Mouse (Mus musculus) lung, embryonic 15.5 days (tissue): ENCODE data around the gene Pik3cd. TPM values are rescaled to one million over a fixed set of nuclear protein-coding genes. Genes with fewer than 3 reads are reported as not detected.
"Not testable (repeated sequence)": the region's sequence is repeated elsewhere in the genome, so short reads cannot be mapped to it uniquely, and the experiment has no call there.

ENCODE experiments used
- ATAC-seq: fragments of 200-750 bp; cut with Nextera tagmentation; 2 replicates; pipeline ENCODE4 v1.8.0; 2017; ENCODE audit warnings: moderate number of reproducible peaks, borderline replicate concordance; ENCODE audit not compliant: low FRiP score, low TSS enrichment; ENCODE audit errors: extremely low read depth
- H3K27ac ChIP-seq: fragments of 300-500 bp; sonication (generic); 2 replicates; pipeline ENCODE4 v1.5.1; 2015; ENCODE audit warnings: moderate library complexity, mild to moderate bottlenecking, inconsistent platforms
- H3K27me3 ChIP-seq: fragments of 300-500 bp; sonication (generic); 2 replicates; pipeline ENCODE4 v1.6.1; 2015; ENCODE audit warnings: inconsistent platforms
- H3K36me3 ChIP-seq: fragments of 300-500 bp; sonication (generic); 2 replicates; pipeline ENCODE4 v1.6.1; 2015; ENCODE audit warnings: inconsistent platforms
- H3K4me1 ChIP-seq: fragments of 300-500 bp; sonication (generic); 2 replicates; pipeline ENCODE4 v1.6.1; 2015; ENCODE audit warnings: inconsistent platforms
- H3K4me2 ChIP-seq: fragments of 300-500 bp; sonication (generic); 2 replicates; pipeline ENCODE4 v1.6.1; 2015; ENCODE audit warnings: inconsistent platforms, mild to moderate bottlenecking, moderate library complexity
- H3K4me3 ChIP-seq: fragments of 300-500 bp; sonication (generic); 2 replicates; pipeline ENCODE4 v1.5.1; 2015; ENCODE audit warnings: mild to moderate bottlenecking, inconsistent platforms
- H3K9ac ChIP-seq: fragments of 300-500 bp; sonication (generic); 2 replicates; pipeline ENCODE4 v1.6.1; 2015; ENCODE audit warnings: inconsistent platforms
- H3K9me3 ChIP-seq: fragments of 300-500 bp; sonication (generic); 2 replicates; pipeline ENCODE4 v1.6.1; 2016; ENCODE audit warnings: inconsistent platforms
- WGBS: fragments of 180-500 bp; shearing (Covaris S2); methylation state at CpG from one replicate; pipeline ENCODE4 v1.1.7; 2015; 5-methylcytosine and 5-hydroxymethylcytosine counted together
- polyA plus RNA-seq: library from polyadenylated mRNA; unstranded; fragments of >200 nt; fragmentation: Nextera tagmentation; extraction: Ambion mirVana; gene quantifications from 2 replicates; pipeline ENCODE4 v1.2.1, GENCODE M21; 2015

Pik3cd gene
- polyA plus RNA-seq, 1 experiment from 2014 or later, result 7.8 TPM

DNA sequence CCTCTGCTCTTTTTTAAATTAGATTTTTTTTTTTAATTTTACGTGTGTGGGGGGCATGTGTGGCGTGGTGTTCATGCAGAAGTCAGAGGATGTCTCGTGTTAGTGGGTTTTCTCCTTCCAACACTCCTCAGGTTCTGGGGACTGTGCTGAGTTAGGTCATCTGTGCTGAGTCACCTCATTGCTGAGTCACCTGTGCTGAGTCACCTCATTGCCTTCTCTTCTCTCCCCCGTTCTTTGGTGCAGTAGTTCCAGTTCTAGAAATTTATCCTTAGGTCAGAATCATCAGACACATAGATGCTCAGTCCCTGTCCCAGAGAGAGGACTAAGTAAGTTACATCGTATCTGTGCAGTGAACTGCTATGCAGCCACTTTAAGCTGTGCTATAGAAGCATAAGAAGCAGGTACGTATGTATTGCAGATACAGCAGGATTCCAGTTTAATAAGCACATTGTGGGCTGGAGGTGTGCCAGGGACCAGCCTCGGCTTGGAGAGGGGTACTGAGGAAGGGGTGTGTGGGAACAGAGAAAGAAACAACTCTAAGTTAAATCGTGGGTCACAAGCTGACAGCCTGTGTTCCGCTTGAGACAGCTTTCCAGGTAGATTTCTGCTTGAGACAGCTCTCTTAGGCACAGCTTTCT, 69.6 kb downstream of the Pik3cd start:
- no peak overlapping the region for H3K9ac ChIP-seq
- H3K36me3 ChIP-seq, result peaks cover 50% of the 10 kb centered on the region
- H3K4me3 ChIP-seq, result no peak overlapping the region
- no peaks in the 10 kb centered on the region for H3K9me3 ChIP-seq
- H3K27ac ChIP-seq, result no peak overlapping the region
- no peak overlapping the region for H3K4me2 ChIP-seq
- no peak for ATAC-seq
- 86% methylated on average over 9 of the region's 9 CpGs for WGBS
- no peaks in the 10 kb centered on the region for H3K27me3 ChIP-seq
- 0 out of 2 replicates have a peak, but pooled peaks cover 5% of the 10 kb centered on the region for H3K4me1 ChIP-seq

DNA sequence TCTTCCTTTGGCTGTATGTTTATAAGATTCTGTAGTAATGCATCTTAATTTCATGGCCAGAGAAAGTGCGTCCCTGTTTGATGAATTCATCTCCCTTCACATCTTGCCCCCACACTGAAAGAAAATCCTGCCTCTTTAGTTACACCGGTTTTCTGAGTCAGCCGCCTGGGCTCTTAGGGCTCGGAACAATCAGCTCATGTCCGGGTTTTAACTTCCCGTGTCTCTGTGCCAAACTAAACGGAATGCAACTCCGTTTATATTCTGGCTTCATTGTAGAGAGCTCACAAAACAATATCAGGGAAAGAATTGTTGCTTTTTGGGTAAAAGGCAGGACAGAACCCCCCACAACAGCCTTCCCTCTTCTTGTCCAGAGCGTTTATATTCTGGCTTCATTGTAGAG, 73.6 kb downstream of the Pik3cd start:
- H3K27me3 ChIP-seq, result no peaks in the 10 kb centered on the region
- H3K4me2 ChIP-seq, result no peak overlapping the region
- no peak overlapping the region for H3K9ac ChIP-seq
- no peak overlapping the region for H3K27ac ChIP-seq
- no peak for ATAC-seq
- no peaks in the 10 kb centered on the region for H3K9me3 ChIP-seq
- H3K4me1 ChIP-seq, result 0 out of 2 replicates have a peak, but pooled peaks cover 5% of the 10 kb centered on the region
- peaks cover 36% of the 10 kb centered on the region for H3K36me3 ChIP-seq
- 60% methylated on average over 9 of the region's 9 CpGs for WGBS
- H3K4me3 ChIP-seq, result no peak overlapping the region

DNA sequence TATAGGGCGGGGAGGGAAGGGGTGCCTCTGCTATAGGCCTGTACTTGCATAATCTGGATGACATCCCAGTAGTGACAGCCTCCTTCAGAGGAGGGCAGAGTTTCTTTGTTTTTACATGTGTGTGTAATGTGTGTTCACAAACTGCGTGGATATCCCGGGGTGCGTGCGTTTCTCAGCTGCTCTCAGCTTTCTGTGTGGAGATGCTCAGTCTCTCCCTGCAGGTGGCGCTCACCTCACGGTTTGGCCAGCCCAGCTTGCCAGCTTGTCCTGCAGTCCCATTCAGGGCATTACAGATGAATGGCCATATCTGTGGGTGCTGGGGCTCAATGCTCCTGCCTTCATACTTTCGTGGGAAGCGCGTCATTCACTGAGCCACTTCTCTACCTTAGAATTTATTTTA, 74.0 kb downstream of the Pik3cd start:
- Histone ChIP-seq H3K9ac (no peak overlapping the region), H3K4me1 (0 out of 2 replicates have a peak, but pooled peaks cover 5% of the 10 kb centered on the region), H3K4me2 (no peak overlapping the region), H3K27ac (no peak overlapping the region), H3K27me3 (no peaks in the 10 kb centered on the region), H3K36me3 (peaks cover 32% of the 10 kb centered on the region), H3K9me3 (no peaks in the 10 kb centered on the region), H3K4me3 (no peak overlapping the region)
- no peak for ATAC-seq
- 63% methylated on average over 10 of the region's 10 CpGs for WGBS

GRCm38 (mm10) chr4:149626809-149627208, 75.6 kb downstream of the Pik3cd start:
- 0 out of 2 replicates have a peak, but pooled peaks cover 5% of the 10 kb centered on the region for H3K4me1 ChIP-seq
- no peak overlapping the region for H3K9ac ChIP-seq
- no peak for ATAC-seq
- H3K27me3 ChIP-seq, result no peaks in the 10 kb centered on the region
- no peaks in the 10 kb centered on the region for H3K9me3 ChIP-seq
- H3K27ac ChIP-seq, result no peak overlapping the region
- no peak overlapping the region for H3K4me2 ChIP-seq
- peaks cover 21% of the 10 kb centered on the region for H3K36me3 ChIP-seq
- H3K4me3 ChIP-seq, result no peak overlapping the region
- 78% methylated on average over 17 of the region's 17 CpGs for WGBS

DNA sequence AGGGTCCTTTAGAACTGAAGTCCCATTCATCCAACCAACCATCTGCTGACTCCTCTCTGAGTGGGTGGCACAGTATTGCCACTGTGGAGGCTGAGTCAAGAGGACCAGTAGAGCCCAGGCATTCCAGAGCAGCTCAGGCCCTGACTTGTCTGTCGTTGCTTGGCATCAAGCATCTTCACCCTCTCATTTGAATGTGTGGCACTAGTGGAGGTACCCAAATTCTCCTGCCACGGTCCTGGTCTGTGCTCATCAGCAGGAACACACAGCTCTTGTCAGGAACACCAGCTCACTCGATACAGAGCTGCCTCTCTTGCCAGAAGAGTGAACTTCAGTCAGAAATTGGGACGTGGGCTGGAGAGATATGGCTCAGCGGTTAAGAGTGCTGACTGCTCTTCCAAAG, 78.7 kb downstream of the Pik3cd start:
- Histone ChIP-seq H3K36me3 (no peaks in the 10 kb centered on the region), H3K27ac (no peak overlapping the region), H3K4me1 (0 out of 2 replicates have a peak, but pooled peaks cover 8% of the 10 kb centered on the region), H3K27me3 (no peaks in the 10 kb centered on the region), H3K9ac (no peak overlapping the region), H3K4me3 (no peak overlapping the region), H3K4me2 (no peak overlapping the region), H3K9me3 (no peaks in the 10 kb centered on the region)
- WGBS, result 71% methylated on average over 5 of the region's 5 CpGs
- ATAC-seq, result no peak

- 66% methylated on average over 4 of the region's 4 CpGs for WGBS
- H3K4me2 ChIP-seq, result no peak overlapping the region
- H3K36me3 ChIP-seq, result no peaks in the 10 kb centered on the region
- 0 out of 2 replicates have a peak, but pooled peaks cover 4% of the 10 kb centered on the region for H3K4me1 ChIP-seq
- H3K4me3 ChIP-seq, result no peak overlapping the region
- no peak overlapping the region for H3K27ac ChIP-seq
- no peaks in the 10 kb centered on the region for H3K27me3 ChIP-seq
- ATAC-seq, result no peak
- H3K9me3 ChIP-seq, result no peaks in the 10 kb centered on the region
- no peak overlapping the region for H3K9ac ChIP-seq
Measured at GRCm38 (mm10) chr4:149621286-149621685, 81.1 kb downstream of the Pik3cd start.

DNA sequence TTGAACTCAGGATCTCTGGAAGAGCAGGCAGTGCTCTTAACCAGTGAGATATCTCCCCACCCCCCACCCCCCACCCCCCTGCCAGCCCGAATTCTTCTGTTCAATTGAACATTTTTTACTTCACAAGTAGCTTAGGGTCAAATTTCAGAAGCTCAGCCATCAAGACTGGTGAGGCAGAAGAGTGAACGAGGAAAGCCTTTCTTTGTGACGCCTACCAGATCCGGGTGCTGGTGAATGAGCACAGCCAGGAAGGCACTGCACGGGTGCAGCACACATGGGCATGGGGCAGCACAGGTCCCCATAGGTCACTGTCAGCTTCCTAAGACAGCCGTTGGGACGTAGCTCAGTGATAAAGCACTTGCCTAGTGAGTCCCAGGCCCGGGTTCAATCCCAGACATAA, 82.4 kb downstream of the Pik3cd start:
- 0 out of 2 replicates have a peak, but pooled peaks cover 4% of the 10 kb centered on the region for H3K4me1 ChIP-seq
- H3K9ac ChIP-seq, result no peak overlapping the region
- WGBS, result 31% methylated on average over 8 of the region's 8 CpGs
- peaks cover 4% of the 10 kb centered on the region; the same call in 1 of the 2 replicates for H3K36me3 ChIP-seq
- ATAC-seq, result no peak
- no peak overlapping the region for H3K4me3 ChIP-seq
- no peaks in the 10 kb centered on the region for H3K27me3 ChIP-seq
- H3K4me2 ChIP-seq, result no peak overlapping the region
- no peak overlapping the region for H3K27ac ChIP-seq
- H3K9me3 ChIP-seq, result no peaks in the 10 kb centered on the region

DNA sequence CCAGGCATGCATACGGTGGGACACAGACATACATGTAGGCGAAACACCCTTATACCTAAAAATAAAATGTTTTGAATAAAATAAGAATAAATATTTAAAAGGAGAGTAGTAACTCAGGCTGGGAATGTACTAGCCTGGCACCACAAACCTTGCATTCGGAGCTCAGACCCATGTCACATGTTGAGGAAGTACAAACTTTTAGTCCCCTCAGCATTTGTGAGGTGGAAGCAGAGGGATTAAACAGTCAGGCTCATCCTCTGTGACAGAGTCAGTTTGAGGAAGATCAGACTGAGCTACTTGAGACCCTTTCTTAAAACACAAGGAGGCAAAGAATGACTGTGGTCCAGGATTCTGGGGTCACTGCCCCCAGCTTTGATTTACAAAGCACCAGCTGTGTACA, 85.4 kb downstream of the Pik3cd start:
- not testable (repeated sequence) for H3K27me3 ChIP-seq, H3K4me3 ChIP-seq, H3K9ac ChIP-seq, H3K27ac ChIP-seq, H3K4me1 ChIP-seq, H3K9me3 ChIP-seq, H3K4me2 ChIP-seq, ATAC-seq
- WGBS, result 86% methylated on average over 3 of the region's 3 CpGs
- H3K36me3 ChIP-seq, result peaks cover 12% of the 10 kb centered on the region; the same call in 1 of the 2 replicates

GRCm38 (mm10) chr4:149614869-149615268, 87.5 kb downstream of the Pik3cd start:
- H3K27ac ChIP-seq, result no peak overlapping the region
- ATAC-seq, result no peak
- 98% methylated on average over 3 of the region's 3 CpGs for WGBS

GRCm38 (mm10) chr4:149613497-149613896, 88.9 kb downstream of the Pik3cd start:
- not testable (repeated sequence) for ATAC-seq, H3K27ac ChIP-seq, H3K9me3 ChIP-seq, H3K4me1 ChIP-seq, H3K9ac ChIP-seq, H3K4me2 ChIP-seq, H3K27me3 ChIP-seq, H3K4me3 ChIP-seq
- peaks cover 12% of the 10 kb centered on the region; the same call in 1 of the 2 replicates for H3K36me3 ChIP-seq
- WGBS, result 77% methylated on average over 6 of the region's 6 CpGs

More at GRCm38 (mm10) chr4:149614869-149615268, 87.5 kb downstream of the Pik3cd start:
- Histone ChIP-seq H3K4me3 (no peak overlapping the region), H3K36me3 (peaks cover 12% of the 10 kb centered on the region; the same call in 1 of the 2 replicates), H3K4me1 (no peaks in the 10 kb centered on the region), H3K9me3 (no peaks in the 10 kb centered on the region), H3K9ac (no peak overlapping the region), H3K27me3 (no peaks in the 10 kb centered on the region), H3K4me2 (no peak overlapping the region)

DNA sequence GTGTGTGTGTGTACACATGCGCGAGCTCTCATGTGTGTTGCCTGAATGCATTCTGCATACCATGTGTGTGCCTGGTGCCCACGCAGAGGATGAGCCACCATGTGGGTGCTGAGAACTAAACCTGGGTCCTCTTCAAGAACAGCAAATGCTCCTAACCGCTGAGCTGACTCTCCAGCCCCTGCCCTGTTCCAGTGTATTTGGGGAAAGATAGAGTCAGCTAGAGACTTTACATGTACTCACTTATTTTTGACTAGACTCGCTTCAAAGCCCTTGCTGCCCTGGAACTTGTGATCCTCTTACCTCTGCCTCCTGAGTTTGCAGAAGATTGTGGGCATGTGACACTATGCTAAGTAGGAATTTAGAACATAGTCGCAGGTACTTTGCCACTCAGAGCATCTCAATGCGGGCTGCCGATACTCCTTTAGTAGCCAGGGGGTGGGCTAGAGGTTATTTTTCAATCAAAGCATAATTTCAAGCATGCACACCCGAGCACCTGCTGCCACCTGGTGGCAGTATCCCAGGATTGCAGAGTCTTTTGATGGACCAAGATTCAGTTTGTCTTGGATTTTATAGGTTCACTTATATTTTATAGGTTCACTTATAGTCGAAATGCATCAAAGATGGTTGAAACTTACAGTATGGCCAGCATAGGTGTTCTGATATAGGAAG, 90.9 kb downstream of the Pik3cd start:
- no peaks in the 10 kb centered on the region for H3K9me3 ChIP-seq
- peaks cover 19% of the 10 kb centered on the region for H3K4me1 ChIP-seq
- WGBS, result 45% methylated on average over 10 of the region's 10 CpGs
- peaks cover 12% of the 10 kb centered on the region; the same call in 1 of the 2 replicates for H3K36me3 ChIP-seq
- no peak overlapping the region for H3K9ac ChIP-seq
- H3K27me3 ChIP-seq, result no peaks in the 10 kb centered on the region
- H3K4me3 ChIP-seq, result no peak overlapping the region
- no peak overlapping the region for H3K27ac ChIP-seq
- no peak for ATAC-seq
- H3K4me2 ChIP-seq, result no peak overlapping the region
